Mouse (Mus musculus) layer of hippocampus, adult 2 months (tissue): ENCODE data around the gene Dus1l. TPM values are rescaled to one million over a fixed set of nuclear protein-coding genes. Genes with fewer than 3 reads are reported as not detected.
A peak's percentile ranks its signal among the peaks of the same experiment; 100 is the strongest.

ENCODE experiments used
- DNase-seq, 2 experiments: peaks; one replicate each; pipeline ENCODE4 v3.0.0; 2022; ENCODE audit warnings: low spot score in 2 of 2
- H3K27ac ChIP-seq: fragments of 200-600 bp; 2 replicates; pipeline ENCODE4 v1.8.1; 2022
- H3K4me3 ChIP-seq: fragments of 200-600 bp; 2 replicates; pipeline ENCODE4 v1.8.1; 2022; ENCODE audit warnings: mild to moderate bottlenecking
- CTCF ChIP-seq: fragments of 200-600 bp; conservative IDR thresholded peaks from 2 replicates; pipeline ENCODE4 v1.8.1; 2022; ENCODE audit warnings: antibody characterized with exemption, mild to moderate bottlenecking, moderate library complexity
- total RNA-seq, 2 experiments: library from RNA; stranded (reverse); gene quantifications; 2 replicates each; pipeline ENCODE4 v1.2.3; 2021

Dus1l gene
- total RNA-seq, 2 experiments from 2014 or later = 45.6 to 46.2 TPM

DNA sequence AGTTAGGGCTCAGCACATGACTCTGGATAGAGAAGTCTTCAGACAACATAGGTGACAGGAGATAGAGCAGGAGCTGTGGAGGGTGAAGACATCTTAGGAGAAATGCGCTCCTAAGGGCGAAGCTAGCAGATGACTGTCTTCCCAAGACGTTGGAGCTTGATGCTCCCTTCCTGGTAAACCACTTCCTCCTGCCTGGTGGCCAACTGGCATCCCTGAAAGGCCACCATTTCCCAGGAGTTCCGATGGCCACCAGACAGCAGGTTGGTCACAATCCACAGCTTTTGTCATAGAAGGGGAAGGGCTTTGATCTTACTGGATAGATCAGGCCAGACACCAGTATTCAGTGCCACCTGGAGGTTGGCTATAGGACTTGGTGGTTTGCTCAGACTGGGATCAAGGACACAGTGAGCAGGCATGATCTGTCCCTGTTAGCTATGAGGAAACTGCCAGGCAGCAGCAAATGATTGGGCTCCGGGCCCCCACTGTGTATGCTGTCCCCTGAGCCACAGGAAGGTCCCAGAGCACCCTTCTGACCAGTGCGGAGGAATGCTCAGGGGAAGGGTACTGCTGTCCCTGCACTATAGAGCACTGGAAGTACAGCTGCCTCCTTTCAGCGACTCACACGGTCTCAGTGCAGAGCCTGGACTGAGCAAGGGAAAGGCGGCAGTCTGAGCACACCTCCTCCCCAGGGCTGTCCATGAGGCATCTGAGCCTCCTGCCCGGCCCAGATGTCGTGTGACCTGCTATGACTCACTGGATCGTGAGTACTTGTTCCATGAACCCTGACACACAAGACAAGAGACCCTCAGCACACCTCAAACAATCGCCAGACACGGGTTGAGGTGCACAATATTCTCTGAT, 34.2 kb downstream of the Dus1l start:
- TF ChIP-seq CTCF = no peak
- no peak for DNase-seq
- no peak overlapping the region for H3K4me3 ChIP-seq
- H3K27ac ChIP-seq = no peak overlapping the region

GRCm38 (mm10) chr11:120760236-120760635, 36.0 kb downstream of the Dus1l start:
- no peak for DNase-seq
- no peak for TF ChIP-seq CTCF
- Histone ChIP-seq H3K4me3 (no peak overlapping the region), H3K27ac (no peak overlapping the region)

GRCm38 (mm10) chr11:120751606-120752005, 44.6 kb downstream of the Dus1l start:
- no peak for DNase-seq
- H3K4me3 ChIP-seq = no peak overlapping the region
- no peak for TF ChIP-seq CTCF
- H3K27ac ChIP-seq = no peak overlapping the region

- no peak for DNase-seq
- H3K4me3 ChIP-seq = no peak overlapping the region
- peak; percentile 68 for TF ChIP-seq CTCF
- H3K27ac ChIP-seq = no peak overlapping the region
These were observed 46.8 kb downstream of the Dus1l start for GRCm38 (mm10) chr11:120749430-120749829.

- Histone ChIP-seq H3K4me3 (no peak overlapping the region), H3K27ac (no peak overlapping the region; the same call in 1 of the 2 replicates)
- no peak for DNase-seq
- no peak for TF ChIP-seq CTCF
These were observed 48.2 kb downstream of the Dus1l start for GRCm38 (mm10) chr11:120747974-120748373.

DNA sequence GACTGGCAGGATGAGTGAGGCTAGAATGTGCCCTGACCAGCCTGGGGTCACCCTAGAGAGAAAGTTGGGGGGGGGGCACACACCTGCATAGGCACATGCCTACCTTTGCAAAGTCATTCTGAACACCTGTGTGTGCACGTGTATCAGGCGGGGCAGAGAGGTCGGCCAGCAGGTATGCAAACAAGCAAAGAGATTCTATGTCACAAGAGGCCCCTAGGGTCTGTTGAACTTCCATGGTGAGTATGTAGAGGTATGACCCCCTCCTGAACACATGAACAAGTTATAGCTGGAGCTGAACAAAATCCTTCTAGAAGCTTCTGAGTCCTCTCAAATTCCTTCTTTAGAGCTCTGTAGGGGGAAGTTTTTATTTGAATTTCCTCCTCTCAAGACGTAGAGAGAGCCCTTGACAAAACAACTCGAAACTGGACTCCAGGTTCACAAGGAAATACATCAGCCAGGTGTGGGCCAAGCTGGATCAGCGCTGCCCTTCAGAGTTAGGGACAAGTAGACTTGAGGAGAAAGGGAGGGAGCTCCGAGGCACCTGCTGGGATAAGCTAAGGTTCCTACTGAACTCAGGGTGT, 52.0 kb downstream of the Dus1l start:
- DNase-seq = no peak
- Histone ChIP-seq H3K4me3 (no peak overlapping the region), H3K27ac (no peak overlapping the region)
- TF ChIP-seq CTCF = no peak

GRCm38 (mm10) chr11:120740981-120741380, 55.2 kb downstream of the Dus1l start:
- Histone ChIP-seq H3K27ac (no peak overlapping the region), H3K4me3 (no peak overlapping the region)
- DNase-seq = no peak
- TF ChIP-seq CTCF = no peak

Other genes starting within 250 kb of the Dus1l start
- 10 to 100 TPM; 65.2 to 67.6 TPM for gene Mcrip1, start 246.7 kb downstream of the Dus1l start, total RNA-seq
- gene Ppp1r27, start 245.3 kb downstream of the Dus1l start, total RNA-seq = not detected
- gene P4hb, start 223.2 kb downstream of the Dus1l start, total RNA-seq = 100 to 1,000 TPM; 106 to 118 TPM
- 100 to 1,000 TPM; 270 to 277 TPM for gene Arhgdia, start 214.8 kb downstream of the Dus1l start, total RNA-seq
- gene Alyref, start 198.0 kb downstream of the Dus1l start, total RNA-seq = 10 to 100 TPM; 58.0 to 66.8 TPM
- 10 to 100 TPM; 87.1 to 89.6 TPM for gene Anapc11, start 198.0 kb downstream of the Dus1l start, total RNA-seq
- gene Npb, start 187.9 kb downstream of the Dus1l start, total RNA-seq = 1 to 10 TPM; 1.3 to 1.7 TPM
- gene Pcyt2, start 178.5 kb downstream of the Dus1l start, total RNA-seq = 100 to 1,000 TPM; 128 to 142 TPM
- 10 to 100 TPM; 42.9 to 46.4 TPM for gene Sirt7, start 171.2 kb downstream of the Dus1l start, total RNA-seq
- 10 to 100 TPM; 71.6 to 80.3 TPM for gene Mafg, start 162.8 kb downstream of the Dus1l start, total RNA-seq
- 1 to 10 TPM; 1.3 to 1.8 TPM for gene Pycr1, start 152.6 kb downstream of the Dus1l start, total RNA-seq
- 1 to 10 TPM; 3.9 to 8.7 TPM for gene Myadml2, start 148.2 kb downstream of the Dus1l start, total RNA-seq
- 1 to 10 TPM; 4.7 to 5.4 TPM for gene Notum, start 135.2 kb downstream of the Dus1l start, total RNA-seq
- gene Aspscr1, start 123.4 kb downstream of the Dus1l start, total RNA-seq = 10 to 100 TPM; 50.7 to 53.2 TPM
- 10 to 100 TPM; 13.1 to 16.9 TPM for gene Cenpx, start 82.7 kb downstream of the Dus1l start, total RNA-seq
- gene Lrrc45, start 82.5 kb downstream of the Dus1l start, total RNA-seq = 10 to 100 TPM; 60.0 to 70.4 TPM
- gene Rac3, start 74.9 kb downstream of the Dus1l start, total RNA-seq = 10 to 100 TPM; 36.4 to 38.2 TPM
- 10 to 100 TPM in 1 of 2 experiments, 1 to 10 TPM in 1; 9.9 to 11.3 TPM for gene Dcxr, start 69.1 kb downstream of the Dus1l start, total RNA-seq
- 1 to 10 TPM; 1.3 to 4.9 TPM for gene Cbr2, start 64.3 kb downstream of the Dus1l start, total RNA-seq
- gene Hmga1b, start 33.6 kb downstream of the Dus1l start, total RNA-seq = 10 to 100 TPM; 20.8 to 24.1 TPM
- gene Rfng, start 12.2 kb downstream of the Dus1l start, total RNA-seq = 10 to 100 TPM; 67.7 to 69.7 TPM
- gene Gps1, start 12.1 kb downstream of the Dus1l start, total RNA-seq = 100 to 1,000 TPM; 150 to 153 TPM
- 100 to 1,000 TPM; 184 to 185 TPM for gene Fasn, start 28.1 kb upstream of the Dus1l start, total RNA-seq
- 1 to 10 TPM; 8.4 to 8.7 TPM for gene Ccdc57, start 136.5 kb upstream of the Dus1l start, total RNA-seq
- gene Slc16a3, start 152.1 kb upstream of the Dus1l start, total RNA-seq = 1 to 10 TPM; 1.6 to 1.9 TPM
- 100 to 1,000 TPM; 133 to 136 TPM for gene Csnk1d, start 194.9 kb upstream of the Dus1l start, total RNA-seq
- not detected for gene Cd7, start 243.0 kb upstream of the Dus1l start, total RNA-seq